Mouse (Mus musculus) cerebellum, adult 11-12 months (tissue): ENCODE data around the gene Ly6g5b.

Experiments
- DNase-seq: peaks from one replicate; pipeline ENCODE4 v3.0.0; 2022

Ly6g5b gene

DNA sequence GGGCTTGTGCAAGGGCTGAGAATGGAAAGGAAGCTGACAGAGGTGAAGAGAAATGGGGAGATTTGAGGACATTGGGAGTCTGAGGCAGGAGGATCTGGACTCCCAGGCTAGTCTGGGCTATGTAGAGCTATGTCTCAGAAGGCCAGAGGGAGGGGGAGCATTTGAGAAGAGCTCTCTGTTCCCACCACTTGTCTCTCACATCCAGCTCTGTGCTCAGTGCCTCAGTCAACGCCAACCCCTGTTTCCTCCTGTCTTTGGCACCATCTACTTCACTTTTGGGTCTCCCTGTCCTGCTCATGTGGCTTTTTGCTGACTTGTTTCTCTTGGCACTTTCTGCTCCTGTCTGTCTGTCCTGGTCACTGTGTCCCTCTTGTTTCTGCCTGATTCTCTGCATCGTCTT, 37.9 kb downstream of the Ly6g5b start:
- DNase-seq: no peak

DNA sequence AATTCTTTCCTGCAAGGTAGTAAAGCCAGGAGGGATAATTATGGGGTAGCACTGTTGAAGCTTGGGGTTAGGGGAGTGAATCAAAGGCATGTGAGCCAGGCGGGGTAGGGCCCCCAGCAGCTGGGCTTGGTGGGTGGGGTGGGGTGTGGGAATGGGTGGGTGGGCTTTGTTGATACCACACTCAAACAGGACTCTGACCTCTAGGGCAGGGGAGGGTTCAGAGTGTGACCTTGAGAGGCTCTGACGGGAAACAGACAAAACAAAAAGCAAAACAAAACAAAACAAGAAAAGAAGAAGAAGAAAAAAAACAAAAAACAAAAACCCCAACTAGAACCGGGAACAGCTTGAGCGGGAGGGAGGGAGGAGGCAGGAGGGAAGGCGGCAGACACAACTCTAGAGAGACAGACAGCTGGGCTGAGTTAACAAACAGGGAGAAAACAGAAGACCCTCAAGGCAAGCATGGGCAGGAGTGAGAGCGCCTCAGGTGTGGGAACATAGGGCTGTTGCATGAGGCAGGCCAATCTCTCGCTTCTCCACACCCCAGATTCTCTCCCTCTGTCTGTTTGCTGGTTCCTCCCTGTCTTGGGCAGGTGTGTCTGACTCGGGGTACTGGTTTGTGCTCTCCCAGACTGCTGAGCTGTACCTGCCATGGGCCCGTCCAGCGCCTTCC, 38.6 kb downstream of the Ly6g5b start, which contains the start of gene Ly6g6e:
Gene Ly6g6e (plus strand): TSS at position 396 of the 670 bp plus-strand sequence.
- no peak for DNase-seq

DNA sequence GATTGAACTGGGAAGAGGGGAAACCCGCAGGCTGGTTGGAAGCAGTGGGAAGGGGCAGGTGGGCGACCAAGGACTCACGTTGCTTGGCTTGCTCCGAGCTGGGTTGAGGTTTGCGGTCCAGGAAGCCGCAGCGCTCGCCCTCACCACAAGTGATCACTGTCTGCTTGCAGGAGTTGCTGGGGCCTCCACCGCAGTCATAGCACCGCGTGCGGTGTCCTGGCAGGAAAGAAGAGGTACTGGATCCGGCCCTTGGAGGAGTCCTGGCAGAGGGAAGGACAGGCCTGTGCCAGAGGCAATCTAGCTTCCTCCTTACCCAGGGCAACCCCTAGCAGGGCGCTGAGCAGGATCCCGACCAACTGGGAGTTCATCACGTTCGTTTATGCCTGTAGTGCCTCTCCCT, 41.1 kb downstream of the Ly6g5b start:
- peak; percentile 93 for DNase-seq

DNA sequence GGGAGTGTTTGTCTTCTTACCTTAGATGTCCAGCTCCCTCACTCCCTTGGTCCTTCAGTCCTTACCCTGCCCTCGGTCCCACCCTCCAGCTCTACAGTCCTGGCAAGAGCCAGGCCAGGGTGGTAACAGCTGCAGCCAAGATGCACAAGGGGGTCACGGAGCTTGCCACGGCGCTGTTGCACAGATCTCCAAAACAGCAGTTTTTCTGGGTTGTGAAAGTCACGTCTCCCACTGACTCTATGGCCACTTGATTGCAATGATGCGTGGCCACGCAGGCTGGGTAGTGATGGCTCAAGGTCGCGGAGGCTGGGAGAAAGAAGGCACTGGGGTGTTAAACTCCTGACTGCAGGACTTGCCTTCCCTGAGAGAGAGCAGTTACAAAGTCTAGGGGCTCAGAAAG, 43.8 kb downstream of the Ly6g5b start:
- DNase-seq: peak; percentile 56

DNA sequence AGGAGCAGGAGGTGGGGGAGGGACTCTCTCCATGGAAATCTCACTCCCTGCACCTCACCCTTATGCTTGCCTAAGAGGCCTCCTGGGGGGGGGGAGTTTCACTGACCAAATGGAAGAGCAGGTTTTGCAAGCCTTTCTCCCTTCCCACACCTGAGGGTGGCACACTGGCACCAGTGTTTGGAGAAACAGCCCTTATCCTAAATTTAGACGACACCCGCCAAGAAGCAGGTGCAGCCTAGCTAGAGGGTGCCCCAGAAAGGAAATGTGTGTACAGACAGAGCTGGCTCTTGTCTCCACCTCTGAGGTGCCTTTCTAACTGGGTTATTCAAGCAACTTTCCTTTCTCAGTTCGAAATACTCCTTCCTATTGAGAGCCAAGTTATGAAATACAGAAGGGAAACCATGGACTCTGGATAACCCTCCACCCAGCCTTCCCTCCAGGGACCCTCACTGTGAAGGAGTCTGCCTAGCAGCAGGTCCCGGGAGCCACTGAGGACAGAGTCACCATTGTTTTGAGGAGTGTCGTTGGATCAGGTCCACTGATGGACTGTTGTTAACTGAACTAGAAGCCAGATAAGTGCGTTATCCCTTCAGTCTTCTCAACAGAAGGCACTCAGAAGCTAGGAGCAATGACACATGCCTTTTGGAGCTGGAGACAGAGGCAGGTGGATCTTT, 44.5 kb downstream of the Ly6g5b start:
- DNase-seq: peak; percentile 95

DNA sequence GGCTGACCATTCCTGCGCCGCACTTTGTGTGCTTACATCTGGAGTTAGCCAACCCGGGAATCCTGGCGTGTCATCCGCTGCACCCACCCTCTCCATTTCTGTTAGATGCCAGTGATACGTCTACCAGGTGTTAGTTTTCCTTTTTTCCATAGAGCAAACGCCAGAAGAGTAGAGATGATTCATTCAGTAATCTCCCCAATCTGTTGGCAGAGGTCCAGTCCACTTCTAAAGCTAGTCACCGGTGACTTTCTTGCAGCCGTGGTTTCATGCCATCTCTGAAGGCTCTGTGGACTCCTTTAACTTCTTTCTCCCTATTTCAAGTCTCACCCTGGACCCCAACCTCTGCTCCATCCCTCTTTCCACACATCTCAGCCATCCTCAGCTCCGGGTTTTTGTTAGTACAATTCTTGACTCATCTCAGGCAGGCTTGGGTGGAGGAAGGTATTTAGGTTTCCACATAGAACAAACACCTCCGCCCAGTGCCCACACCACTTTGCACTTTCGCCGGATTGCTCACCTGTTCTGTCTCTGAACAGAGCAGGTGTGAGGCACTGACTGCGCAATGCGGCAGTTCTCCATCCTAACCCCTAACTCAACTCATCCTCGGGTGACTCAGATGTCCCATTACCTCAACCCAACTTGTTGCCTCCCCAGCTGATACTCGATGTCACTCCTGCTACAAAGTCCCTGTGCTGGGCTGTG, 46.9 kb downstream of the Ly6g5b start:
- peak; percentile 55 for DNase-seq

DNA sequence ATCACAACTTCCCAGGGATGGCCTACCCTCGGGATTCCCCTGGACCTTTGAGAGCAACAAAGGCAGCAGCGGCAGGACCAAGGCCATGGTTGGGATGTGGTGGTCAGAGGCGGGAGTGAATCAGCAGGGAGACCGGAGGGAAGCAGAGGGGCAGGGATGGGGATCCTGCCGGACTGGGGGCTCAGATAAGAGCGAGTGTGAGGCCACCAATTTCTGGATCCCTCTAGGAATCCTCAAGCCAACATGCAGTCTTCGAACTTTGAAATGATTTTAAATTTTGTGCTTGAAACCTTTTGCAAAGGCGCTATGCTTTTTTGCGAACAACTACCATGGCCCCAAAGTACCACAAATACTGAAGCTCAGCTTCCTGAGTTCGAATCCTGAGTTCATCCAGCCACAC, 49.1 kb downstream of the Ly6g5b start, which contains the start of gene Mpig6b:
Gene Mpig6b (minus strand): TSS at position 101 of the 400 bp plus-strand sequence.
- DNase-seq: no peak

DNA sequence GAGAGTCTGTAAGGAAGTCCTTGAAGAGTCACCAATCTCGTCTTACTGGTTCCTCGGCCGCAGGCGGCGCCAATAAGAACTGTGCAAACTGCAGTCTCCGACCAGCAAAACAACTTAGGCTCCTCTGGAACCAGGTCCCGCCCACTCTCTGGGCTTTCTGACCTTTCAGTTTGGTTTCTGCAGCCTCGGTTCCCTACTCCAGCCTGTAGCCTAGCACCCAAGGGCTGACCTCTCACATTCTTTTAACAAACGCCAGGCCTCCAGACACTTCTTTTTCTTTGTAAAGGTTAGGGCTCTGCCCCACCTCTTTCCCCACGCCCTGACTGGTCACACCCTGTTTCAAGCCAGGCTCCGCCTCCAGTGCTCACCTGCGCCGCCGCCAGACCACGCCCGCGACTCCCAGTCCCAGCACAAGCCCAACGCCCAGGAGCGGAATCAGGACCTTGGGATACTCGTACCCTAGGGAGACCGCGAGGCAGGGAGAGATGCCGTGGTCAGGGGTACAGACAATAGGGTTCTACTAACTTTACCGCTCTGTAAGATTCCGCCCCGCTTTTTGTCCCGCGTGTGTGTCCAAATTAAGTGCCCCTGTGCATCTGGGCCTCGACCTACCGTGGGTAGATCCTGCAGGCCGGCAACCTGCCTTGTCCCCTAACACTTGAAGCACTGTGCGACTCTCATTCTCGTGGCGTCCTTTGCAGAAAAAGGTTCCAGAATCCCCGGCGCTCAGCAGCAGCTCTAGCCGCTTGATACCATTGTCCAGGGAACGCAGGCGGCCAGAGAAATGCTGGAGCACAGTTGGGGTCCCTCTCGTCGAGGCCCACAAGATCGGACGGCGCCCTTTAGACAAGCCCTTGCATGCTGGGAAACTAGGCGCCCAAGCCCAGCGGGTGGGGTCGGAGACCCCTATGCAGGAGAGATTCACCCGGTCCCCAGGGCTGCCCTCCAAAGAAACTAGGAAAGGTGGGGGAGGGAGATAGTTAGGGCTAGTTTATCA, 50.0 kb downstream of the Ly6g5b start, which contains the start of gene Ly6g6c:
Gene Ly6g6c (plus strand): TSS at position 438 of the 997 bp plus-strand sequence.
- peak; percentile 73 for DNase-seq

DNA sequence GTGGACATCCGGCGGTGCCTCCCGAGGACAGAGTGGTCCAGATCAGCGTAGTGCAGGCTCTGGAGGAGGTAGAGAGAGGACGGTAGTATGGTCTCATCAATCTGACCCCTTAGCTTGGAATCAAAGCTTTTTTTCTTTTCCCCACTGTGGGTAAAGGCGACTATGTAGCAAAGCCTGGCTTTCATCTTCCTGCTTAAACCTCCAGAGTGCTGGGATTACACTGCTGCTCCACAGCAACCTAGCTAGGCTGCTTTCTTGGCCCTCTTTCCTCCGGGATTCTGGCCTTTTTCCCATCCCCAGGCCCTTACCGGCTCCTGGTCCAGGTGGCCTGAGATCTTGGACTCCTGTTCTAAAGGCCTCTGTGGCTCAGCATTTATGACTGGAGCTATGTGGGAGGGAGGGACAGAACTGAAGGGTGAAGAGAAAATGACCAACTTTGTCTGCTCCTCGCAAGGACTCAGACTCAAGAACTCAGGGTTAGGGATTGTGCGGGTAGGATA, 50.8 kb downstream of the Ly6g5b start:
- DNase-seq: peak; percentile 82
